Mouse (Mus musculus) midbrain, embryonic 10.5 days (tissue): ENCODE results near the gene Anks6. TPM values are rescaled to one million over a fixed set of nuclear protein-coding genes. Genes with fewer than 3 reads are reported as not detected.
"Not testable (repeated sequence)": the region's sequence is repeated elsewhere in the genome, so short reads cannot be mapped to it uniquely, and the experiment has no call there.

Experiments
- DNase-seq: peaks from one replicate; pipeline ENCODE4 v3.0.0-alpha.2; 2017; ENCODE audit warnings: low spot score
- H3K27ac ChIP-seq: fragments of 300-500 bp; sonication (generic); replicated peaks from 2 replicates; pipeline ENCODE4 v1.5.1; 2016; ENCODE audit warnings: mild to moderate bottlenecking
- H3K27me3 ChIP-seq: fragments of 300-500 bp; sonication (generic); 2 replicates; pipeline ENCODE4 v1.6.1; 2016; ENCODE audit warnings: low read depth, mild to moderate bottlenecking; ENCODE audit not compliant: poor library complexity, severe bottlenecking
- H3K36me3 ChIP-seq: fragments of 300-500 bp; sonication (generic); 2 replicates; pipeline ENCODE4 v1.6.1; 2016; ENCODE audit warnings: mild to moderate bottlenecking, moderate library complexity
- H3K4me1 ChIP-seq: fragments of 300-500 bp; sonication (generic); 2 replicates; pipeline ENCODE4 v1.6.1; 2016
- H3K4me3 ChIP-seq: fragments of 300-500 bp; sonication (generic); 2 replicates; pipeline ENCODE4 v1.5.1; 2016; ENCODE audit warnings: mild to moderate bottlenecking, moderate library complexity
- H3K9me3 ChIP-seq: fragments of 300-500 bp; sonication (generic); replicated peaks from 2 replicates; pipeline ENCODE4 v1.6.1; 2016; ENCODE audit warnings: mild to moderate bottlenecking
- WGBS: fragments of 180-500 bp; shearing (Covaris S2); methylation state at CpG from one replicate; pipeline ENCODE4 v1.1.7; 2016; 5-methylcytosine and 5-hydroxymethylcytosine counted together
- polyA plus RNA-seq: library from polyadenylated mRNA; unstranded; fragments of >200 nt; fragmentation: Nextera tagmentation; extraction: Ambion mirVana; gene quantifications from 2 replicates; pipeline ENCODE4 v1.2.1, GENCODE M21; 2016

The Anks6 gene
- polyA plus RNA-seq, 1 experiment from 2014 or later = 2.9 TPM

DNA sequence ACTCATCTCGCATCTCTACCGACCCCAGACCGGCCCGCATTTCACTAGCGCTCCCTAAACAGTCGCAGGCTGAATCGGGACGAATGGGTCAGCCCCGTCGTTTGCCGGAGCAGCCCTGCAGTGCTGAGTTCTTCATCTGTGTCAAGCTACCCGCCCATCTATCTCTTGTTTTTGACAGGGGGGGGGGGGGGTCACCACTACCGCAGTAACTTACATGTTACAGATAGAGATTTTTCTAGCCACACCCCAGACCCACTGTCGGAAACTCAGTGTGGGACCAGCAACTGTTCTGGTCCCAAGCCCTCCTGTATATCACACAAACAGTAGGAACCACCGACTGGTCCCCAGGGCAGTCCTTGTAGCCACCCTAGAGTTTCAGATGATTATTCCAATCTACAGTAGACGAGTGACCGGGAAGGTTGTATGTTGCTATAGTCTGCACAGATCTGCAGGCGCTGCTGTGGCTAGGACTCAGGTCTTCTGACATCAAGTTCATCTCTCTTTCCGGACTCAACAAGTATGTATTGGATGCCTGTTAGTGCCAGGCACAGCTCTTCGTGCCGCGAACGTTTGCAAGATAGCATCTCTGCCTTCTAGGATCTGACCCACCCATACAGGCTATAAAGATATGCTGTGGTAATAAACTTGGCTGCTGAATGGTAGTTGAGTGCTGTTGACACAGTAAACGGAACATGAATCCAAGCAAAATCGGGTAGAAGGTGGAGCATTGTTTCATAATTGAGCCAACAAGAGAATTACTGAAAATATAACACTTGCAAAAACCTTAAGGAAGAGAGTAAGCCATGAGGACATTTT, 491 bp upstream of the Anks6 start:
- WGBS = 39% methylated on average over 25 of the region's 25 CpGs
- DNase-seq = no peak
- Histone ChIP-seq H3K27me3 (peaks cover 23% of the 10 kb centered on the region), H3K27ac (peak overlapping the region; percentile 90), H3K4me3 (peak overlapping the region; percentile 82), H3K9me3 (0 out of 2 replicates have a peak, but pooled peaks cover 3% of the 10 kb centered on the region), H3K36me3 (no peaks in the 10 kb centered on the region), H3K4me1 (peaks cover 16% of the 10 kb centered on the region)

DNA sequence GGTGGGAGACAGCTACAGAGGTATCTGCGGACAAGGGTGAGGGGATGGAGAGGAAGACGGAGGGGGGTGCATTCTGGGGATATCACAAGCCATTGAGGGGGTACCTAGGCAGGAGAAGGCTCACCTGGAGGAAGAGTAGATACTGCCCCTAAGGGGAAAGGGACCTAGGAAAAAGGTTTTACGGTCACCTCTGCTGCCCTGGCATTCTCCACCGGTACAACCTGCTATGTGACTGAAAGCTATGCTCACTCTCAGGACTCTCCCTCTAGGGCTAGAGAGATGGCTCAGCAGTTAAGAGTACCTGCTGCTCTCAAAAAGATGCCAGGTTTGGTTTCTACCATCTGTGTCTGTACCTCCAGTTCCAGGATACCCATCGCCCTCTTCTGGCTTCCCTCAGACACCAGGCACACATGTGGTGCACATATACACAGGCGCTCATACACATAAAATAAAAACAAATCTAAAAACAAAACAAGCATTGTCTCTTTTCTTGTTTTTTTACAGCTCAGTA, 1.6 kb downstream of the Anks6 start:
- no peak for DNase-seq
- no peak overlapping the region for H3K27ac ChIP-seq
- no peaks in the 10 kb centered on the region for H3K36me3 ChIP-seq
- H3K9me3 ChIP-seq = 0 out of 2 replicates have a peak, but pooled peaks cover 3% of the 10 kb centered on the region
- peaks cover 35% of the 10 kb centered on the region for H3K27me3 ChIP-seq
- no peak overlapping the region for H3K4me3 ChIP-seq
- WGBS = 92% methylated on average over 6 of the region's 6 CpGs
- H3K4me1 ChIP-seq = peaks cover 28% of the 10 kb centered on the region

DNA sequence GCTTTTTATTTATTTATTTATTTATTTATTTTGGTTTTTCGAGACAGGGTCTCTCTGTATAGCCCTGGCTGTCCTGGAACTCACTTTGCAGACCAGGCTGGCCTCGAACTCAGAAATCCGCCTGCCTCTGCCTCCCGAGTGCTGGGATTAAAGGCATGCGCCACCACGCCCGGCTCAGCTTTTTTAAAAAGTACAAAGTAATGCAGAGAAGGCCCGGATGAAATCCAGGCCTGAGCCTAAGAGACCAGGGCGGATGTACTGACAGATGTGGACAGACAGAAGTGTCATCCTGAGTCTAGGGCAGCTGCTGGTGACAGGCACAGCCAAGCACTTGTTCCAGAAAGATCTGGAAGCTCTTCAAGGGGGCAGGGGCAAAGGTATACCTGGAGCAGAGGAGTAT, 2.1 kb downstream of the Anks6 start:
- not testable (repeated sequence) for H3K9me3 ChIP-seq, H3K36me3 ChIP-seq, H3K4me3 ChIP-seq, H3K27ac ChIP-seq, DNase-seq
- H3K27me3 ChIP-seq = peaks cover 35% of the 10 kb centered on the region
- 91% methylated on average over 9 of the region's 9 CpGs for WGBS
- peaks cover 33% of the 10 kb centered on the region for H3K4me1 ChIP-seq

DNA sequence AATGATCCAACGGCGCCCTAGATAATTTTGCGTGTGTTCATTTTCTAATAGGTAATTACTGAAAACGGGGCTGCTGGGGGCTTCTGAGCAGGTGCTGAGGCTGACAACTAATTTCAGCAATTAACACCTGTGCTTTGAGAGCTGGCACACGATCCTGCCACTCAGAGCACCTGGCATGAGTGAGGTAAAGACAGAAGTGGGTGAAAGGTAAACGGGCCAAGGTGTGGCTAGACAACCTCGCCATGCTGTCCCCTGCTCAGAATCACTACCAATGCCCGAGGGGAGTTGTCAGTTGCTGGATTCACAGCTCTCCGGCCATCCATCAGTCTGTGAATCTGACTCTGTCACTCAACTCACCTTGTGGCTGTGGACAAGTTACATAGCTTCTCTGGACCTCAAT, 5.3 kb downstream of the Anks6 start:
- Histone ChIP-seq H3K9me3 (0 out of 2 replicates have a peak, but pooled peaks cover 3% of the 10 kb centered on the region), H3K4me3 (no peak overlapping the region), H3K27me3 (peaks cover 35% of the 10 kb centered on the region), H3K27ac (no peak overlapping the region), H3K4me1 (peaks cover 28% of the 10 kb centered on the region), H3K36me3 (no peaks in the 10 kb centered on the region)
- no peak for DNase-seq
- WGBS = 82% methylated on average over 9 of the region's 9 CpGs

DNA sequence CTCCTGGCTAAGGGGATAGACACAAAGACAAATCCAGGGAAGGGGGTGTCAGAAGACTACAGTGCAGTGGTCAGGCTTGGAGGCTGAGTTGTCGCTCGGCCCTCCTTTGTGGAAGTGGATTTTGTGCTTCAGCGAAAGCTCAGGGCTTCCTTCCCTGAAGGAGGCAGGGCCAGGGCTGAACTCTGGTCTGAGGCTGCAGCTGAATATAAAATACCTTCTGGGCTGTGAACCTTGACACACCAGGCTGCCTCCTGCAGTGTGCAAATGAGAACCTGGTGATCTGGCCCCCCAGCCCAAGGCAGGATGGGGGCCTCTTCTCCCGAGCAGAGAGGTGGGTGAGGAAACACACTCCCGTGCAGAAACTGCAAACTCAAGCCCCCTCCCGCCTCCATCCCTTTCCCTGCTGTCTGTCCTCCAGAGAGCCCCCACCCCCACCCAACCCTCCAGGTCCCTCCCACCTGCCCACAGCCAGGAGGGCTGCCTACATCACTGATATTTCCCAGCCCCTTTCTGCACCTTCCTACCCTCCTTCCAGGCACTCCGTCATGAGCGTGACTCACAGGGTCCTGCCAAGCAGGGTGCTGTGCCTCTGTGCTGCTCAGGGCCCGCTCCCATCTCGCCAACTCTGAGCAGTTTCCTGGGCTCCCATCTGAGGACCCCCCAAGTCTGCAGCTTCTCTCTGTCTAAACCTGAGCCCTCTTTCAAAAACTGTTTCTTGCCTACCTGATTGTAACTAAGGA, 6.4 kb downstream of the Anks6 start:
- no peaks in the 10 kb centered on the region for H3K36me3 ChIP-seq
- H3K9me3 ChIP-seq = 0 out of 2 replicates have a peak, but pooled peaks cover 3% of the 10 kb centered on the region
- DNase-seq = no peak
- peak overlapping the region; percentile 1; the same call in 1 of the 2 replicates for H3K4me3 ChIP-seq
- WGBS = 14% methylated on average over 10 of the region's 10 CpGs
- peaks cover 23% of the 10 kb centered on the region for H3K4me1 ChIP-seq
- H3K27ac ChIP-seq = peak overlapping the region; percentile 65
- peaks cover 27% of the 10 kb centered on the region for H3K27me3 ChIP-seq

DNA sequence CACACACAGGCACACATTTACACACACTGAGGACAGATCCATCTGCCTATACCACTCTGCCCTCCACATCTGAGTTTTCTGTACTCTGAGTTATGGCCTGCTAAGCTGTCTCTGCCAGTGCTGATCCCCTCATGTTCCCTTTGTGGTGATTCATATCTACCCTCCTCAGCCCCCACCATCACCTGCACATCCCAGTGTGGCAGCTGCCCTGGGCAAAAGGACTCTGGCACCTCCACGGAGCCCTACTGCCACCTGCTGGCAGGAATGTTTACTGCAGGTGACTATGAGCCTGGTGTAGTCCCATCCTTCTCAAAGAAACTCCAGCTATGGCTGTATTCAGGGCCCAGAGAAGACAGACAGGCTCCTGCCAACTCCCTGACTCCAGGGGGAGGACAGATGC, 7.1 kb downstream of the Anks6 start:
- Histone ChIP-seq H3K9me3 (0 out of 2 replicates have a peak, but pooled peaks cover 3% of the 10 kb centered on the region), H3K27me3 (peaks cover 21% of the 10 kb centered on the region), H3K27ac (peak overlapping the region; percentile 65), H3K4me1 (peaks cover 23% of the 10 kb centered on the region), H3K36me3 (no peaks in the 10 kb centered on the region), H3K4me3 (peak overlapping the region; percentile 1; the same call in 1 of the 2 replicates)
- peak; percentile 88 for DNase-seq
- WGBS = 0% methylated on average over 1 of the region's 1 CpGs

DNA sequence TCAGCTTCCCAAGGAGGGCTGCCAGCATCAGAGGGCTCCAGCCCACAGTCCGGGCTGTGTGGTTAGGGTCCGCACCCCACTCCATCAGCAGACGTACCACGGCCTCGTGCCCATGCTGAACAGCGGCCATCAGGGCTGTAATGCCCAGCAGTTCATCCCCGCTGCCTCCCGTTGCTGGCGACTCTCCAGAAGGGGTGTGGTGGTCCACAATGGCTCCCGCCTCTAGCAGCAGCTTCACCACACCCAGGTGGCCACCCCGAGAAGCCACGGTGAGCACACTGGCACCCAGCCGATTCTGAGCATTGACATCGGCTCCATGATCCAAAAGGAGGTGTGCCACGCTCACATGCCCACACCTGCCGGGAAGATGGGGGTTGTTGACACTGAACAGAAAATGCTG, 8.0 kb downstream of the Anks6 start:
- Histone ChIP-seq H3K4me3 (no peak overlapping the region), H3K27me3 (peaks cover 21% of the 10 kb centered on the region), H3K27ac (no peak overlapping the region), H3K4me1 (peaks cover 23% of the 10 kb centered on the region), H3K9me3 (0 out of 2 replicates have a peak, but pooled peaks cover 3% of the 10 kb centered on the region), H3K36me3 (no peaks in the 10 kb centered on the region)
- 94% methylated on average over 16 of the region's 16 CpGs for WGBS
- no peak for DNase-seq

DNA sequence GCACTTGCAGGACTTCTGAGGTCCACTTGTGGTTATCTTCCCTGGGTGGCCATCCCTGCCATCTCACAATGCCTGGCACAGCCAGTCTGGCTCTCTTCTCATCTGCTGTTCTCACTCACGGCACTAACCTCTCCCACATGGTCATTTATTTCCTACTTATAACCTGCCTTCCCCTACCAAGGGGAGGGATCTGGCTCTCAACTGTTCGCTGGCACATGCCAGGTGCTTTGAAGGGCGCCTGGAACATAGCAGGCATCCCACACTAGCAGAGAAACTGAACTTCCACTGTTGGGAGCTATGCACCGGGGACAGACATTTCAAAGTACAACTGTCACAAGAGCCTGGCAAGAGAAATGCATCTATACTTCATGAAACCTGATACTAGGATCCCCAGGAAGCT, 9.5 kb downstream of the Anks6 start:
- H3K4me3 ChIP-seq = no peak overlapping the region
- no peak for DNase-seq
- no peaks in the 10 kb centered on the region; the same call in 1 of the 2 replicates for H3K36me3 ChIP-seq
- H3K9me3 ChIP-seq = no peaks in the 10 kb centered on the region
- peaks cover 23% of the 10 kb centered on the region for H3K4me1 ChIP-seq
- H3K27ac ChIP-seq = no peak overlapping the region
- WGBS = 76% methylated on average over 4 of the region's 4 CpGs
- H3K27me3 ChIP-seq = peaks cover 12% of the 10 kb centered on the region

DNA sequence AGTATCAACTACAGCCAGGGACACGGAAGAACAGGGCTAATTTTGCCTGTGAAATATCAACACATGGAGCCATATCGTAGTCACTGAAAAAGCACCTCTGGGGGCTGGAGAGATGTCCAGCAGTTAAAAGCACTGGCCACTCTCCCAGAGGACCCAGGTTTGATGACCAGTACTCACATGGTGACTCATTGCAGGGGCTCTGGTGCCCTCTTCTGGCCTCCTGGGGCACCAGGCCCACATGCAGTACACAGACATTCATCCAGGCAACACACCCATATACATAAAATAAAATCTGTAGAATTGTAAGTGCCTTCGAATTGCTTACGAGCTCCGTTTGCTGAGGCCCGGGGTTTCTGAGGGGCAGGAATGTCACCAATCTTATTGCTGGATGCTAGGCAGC, 10.3 kb downstream of the Anks6 start:
- Histone ChIP-seq H3K4me3 (no peak overlapping the region), H3K27me3 (peaks cover 6% of the 10 kb centered on the region), H3K4me1 (peaks cover 23% of the 10 kb centered on the region), H3K27ac (no peak overlapping the region), H3K9me3 (no peaks in the 10 kb centered on the region), H3K36me3 (no peaks in the 10 kb centered on the region; the same call in 1 of the 2 replicates)
- 94% methylated on average over 6 of the region's 6 CpGs for WGBS
- DNase-seq = no peak

DNA sequence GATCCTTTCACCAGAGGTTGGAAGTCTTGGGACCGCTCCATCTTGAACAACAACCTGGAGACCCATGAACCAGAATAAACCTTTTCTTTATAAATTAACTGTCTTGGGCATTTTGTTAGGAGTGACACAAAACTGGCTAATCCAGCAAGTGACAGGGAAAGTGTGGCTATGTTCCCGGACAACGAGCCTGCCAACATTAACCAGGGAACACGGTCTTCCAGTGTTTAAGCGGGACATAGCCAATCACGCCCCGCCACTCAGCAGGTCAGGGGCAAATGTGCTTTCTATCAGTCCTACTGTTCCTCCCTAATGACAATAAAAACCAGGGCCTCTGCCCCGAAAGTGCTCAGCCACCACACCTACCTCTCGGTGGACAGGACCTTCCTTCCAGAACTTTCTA, 13.4 kb downstream of the Anks6 start:
- Histone ChIP-seq H3K36me3 (peaks cover 9% of the 10 kb centered on the region), H3K27me3 (no peaks in the 10 kb centered on the region), H3K4me1 (0 out of 2 replicates have a peak, but pooled peaks cover 4% of the 10 kb centered on the region), H3K4me3 (no peak overlapping the region), H3K27ac (no peak overlapping the region), H3K9me3 (no peaks in the 10 kb centered on the region)
- 93% methylated on average over 9 of the region's 9 CpGs for WGBS
- DNase-seq = no peak

DNA sequence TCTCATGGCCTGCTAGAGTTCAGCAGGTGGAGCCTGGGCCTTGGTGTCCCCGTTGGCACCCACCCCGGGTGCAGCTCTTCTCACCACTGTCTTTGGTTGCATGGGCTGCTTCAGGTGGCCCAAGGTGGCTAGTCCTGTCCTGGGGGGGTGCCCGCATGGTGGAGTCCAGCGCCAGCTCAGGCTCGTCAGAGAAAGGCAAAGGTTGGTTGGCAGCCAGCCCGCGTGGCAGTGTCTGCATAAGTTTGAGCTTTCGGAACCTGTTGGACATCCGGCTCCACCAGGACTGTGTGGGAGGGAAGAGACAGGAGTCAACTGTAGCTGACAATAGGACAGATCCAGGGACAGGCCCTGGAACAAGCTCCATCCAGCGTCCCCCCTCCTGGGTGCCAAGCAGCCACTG, 17.6 kb downstream of the Anks6 start:
- Histone ChIP-seq H3K27me3 (no peaks in the 10 kb centered on the region), H3K27ac (no peak overlapping the region), H3K4me1 (peaks cover 16% of the 10 kb centered on the region), H3K4me3 (no peak overlapping the region), H3K36me3 (peaks cover 22% of the 10 kb centered on the region), H3K9me3 (no peaks in the 10 kb centered on the region)
- no peak for DNase-seq
- 94% methylated on average over 10 of the region's 10 CpGs for WGBS

DNA sequence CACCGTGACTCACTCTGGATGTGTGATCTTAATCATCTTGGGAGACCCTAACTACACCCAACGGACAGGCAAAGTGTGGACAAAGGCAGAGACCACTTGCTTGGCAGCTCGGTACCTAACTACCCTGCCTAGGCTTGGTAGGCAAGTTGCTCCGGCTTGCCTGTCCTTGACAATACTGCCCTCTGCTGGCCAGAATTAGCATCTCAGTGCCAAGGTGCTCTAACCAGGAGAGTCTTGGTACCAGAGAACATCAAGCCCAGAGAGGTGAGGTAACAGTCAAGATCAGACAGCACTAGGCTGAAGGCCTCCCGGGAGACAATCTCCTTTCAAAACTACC, 19.9 kb downstream of the Anks6 start:
- Histone ChIP-seq H3K36me3 (peaks cover 22% of the 10 kb centered on the region), H3K27me3 (no peaks in the 10 kb centered on the region), H3K4me1 (peaks cover 16% of the 10 kb centered on the region), H3K4me3 (no peak overlapping the region), H3K9me3 (no peaks in the 10 kb centered on the region), H3K27ac (no peak overlapping the region)
- DNase-seq = peak; percentile 76
- 28% methylated on average over 5 of the region's 5 CpGs for WGBS
